Mouse (Mus musculus) stomach, embryonic 15.5 days (tissue): ENCODE data around the gene Herpud2. TPM values are rescaled to one million over a fixed set of nuclear protein-coding genes. Genes with fewer than 3 reads are reported as not detected.

Experiments
- ATAC-seq: fragments of 200-750 bp; cut with Nextera tagmentation; 2 replicates; pipeline ENCODE4 v1.8.0; 2017; ENCODE audit warnings: low read depth, moderate number of reproducible peaks, moderate TSS enrichment; ENCODE audit not compliant: insufficient read depth, low FRiP score
- H3K27ac ChIP-seq: fragments of 300-500 bp; sonication (generic); 2 replicates; pipeline ENCODE4 v1.5.1; 2015; ENCODE audit warnings: mild to moderate bottlenecking, inconsistent platforms
- H3K27me3 ChIP-seq: fragments of 300-500 bp; sonication (generic); replicated peaks from 2 replicates; pipeline ENCODE4 v1.6.1; 2015; ENCODE audit warnings: inconsistent platforms
- H3K36me3 ChIP-seq: fragments of 300-500 bp; sonication (generic); 2 replicates; pipeline ENCODE4 v1.6.1; 2015; ENCODE audit warnings: inconsistent platforms
- H3K4me1 ChIP-seq: fragments of 300-500 bp; sonication (generic); 2 replicates; pipeline ENCODE4 v1.6.1; 2015; ENCODE audit warnings: inconsistent platforms
- H3K4me2 ChIP-seq: fragments of 300-500 bp; sonication (generic); 2 replicates; pipeline ENCODE4 v1.6.1; 2015; ENCODE audit warnings: mild to moderate bottlenecking, inconsistent platforms
- H3K4me3 ChIP-seq: fragments of 300-500 bp; sonication (generic); replicated peaks from 2 replicates; pipeline ENCODE4 v1.5.1; 2015; ENCODE audit warnings: inconsistent platforms
- H3K9ac ChIP-seq: fragments of 300-500 bp; sonication (generic); 2 replicates; pipeline ENCODE4 v1.6.1; 2015; ENCODE audit warnings: inconsistent platforms
- H3K9me3 ChIP-seq: fragments of 300-500 bp; sonication (generic); 2 replicates; pipeline ENCODE4 v1.6.1; 2016; ENCODE audit warnings: inconsistent platforms
- WGBS: fragments of 180-500 bp; shearing (Covaris S2); methylation state at CpG from one replicate; pipeline ENCODE4 v1.1.7; 2015; 5-methylcytosine and 5-hydroxymethylcytosine counted together
- polyA plus RNA-seq: library from polyadenylated mRNA; unstranded; fragments of >200 nt; fragmentation: Nextera tagmentation; extraction: Ambion mirVana; gene quantifications from 2 replicates; pipeline ENCODE4 v1.2.1, GENCODE M21; 2015

Herpud2 gene
- polyA plus RNA-seq, 1 experiment from 2014 or later: 31.0 TPM

DNA sequence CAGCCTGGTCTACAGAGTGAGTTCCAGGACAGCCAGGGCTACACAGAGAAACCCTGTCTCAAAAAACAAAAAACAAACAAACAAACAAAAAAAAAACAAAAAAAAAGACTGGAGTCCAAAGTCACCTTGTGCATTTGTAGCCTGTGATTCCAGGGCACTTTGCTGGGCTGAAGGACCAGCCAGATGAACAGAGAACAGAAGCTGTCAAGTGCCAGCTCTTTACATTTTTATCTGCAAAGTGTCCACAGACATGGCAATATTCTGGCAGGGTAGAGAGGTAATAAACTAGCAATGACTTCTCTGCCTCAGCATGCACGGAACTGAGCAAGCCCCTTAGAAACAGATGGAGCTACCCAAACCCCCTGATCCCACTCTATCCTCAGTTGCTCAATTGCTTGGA is 75.1 kb downstream of the Herpud2 start:
- Histone ChIP-seq H3K9me3 (no peaks in the 10 kb centered on the region), H3K27me3 (no peaks in the 10 kb centered on the region), H3K27ac (no peak overlapping the region), H3K36me3 (no peaks in the 10 kb centered on the region), H3K4me2 (no peak overlapping the region), H3K9ac (no peak overlapping the region), H3K4me3 (no peak overlapping the region), H3K4me1 (no peaks in the 10 kb centered on the region)
- 77% methylated on average over 1 of the region's 1 CpGs for WGBS
- ATAC-seq: no peak

DNA sequence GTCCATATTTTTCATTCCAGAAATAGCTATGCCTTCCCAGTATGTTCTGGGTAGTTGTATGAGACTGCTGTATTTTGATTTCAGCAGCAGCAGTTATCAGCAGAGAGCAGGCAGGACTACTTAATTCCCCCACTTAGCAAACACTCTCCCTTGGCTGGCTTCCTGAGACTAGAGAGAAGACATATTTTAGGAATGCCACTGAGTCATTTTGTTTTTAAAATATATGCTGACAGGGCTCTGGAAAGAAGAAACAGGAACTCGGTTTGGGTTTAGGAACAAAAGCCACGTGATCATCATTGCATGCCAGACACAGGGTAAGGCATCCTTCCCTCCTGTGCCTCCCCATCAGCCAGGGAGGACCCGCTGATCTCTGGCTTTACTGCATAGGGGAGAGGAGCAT is 75.6 kb downstream of the Herpud2 start:
- no peaks in the 10 kb centered on the region for H3K4me1 ChIP-seq
- no peaks in the 10 kb centered on the region for H3K9me3 ChIP-seq
- H3K27me3 ChIP-seq: no peaks in the 10 kb centered on the region
- H3K4me3 ChIP-seq: no peak overlapping the region
- H3K9ac ChIP-seq: no peak overlapping the region
- 31% methylated on average over 3 of the region's 3 CpGs for WGBS
- peak; percentile 39; the same call in 1 of the 2 replicates for ATAC-seq
- no peaks in the 10 kb centered on the region for H3K36me3 ChIP-seq
- no peak overlapping the region for H3K27ac ChIP-seq
- no peak overlapping the region for H3K4me2 ChIP-seq

DNA sequence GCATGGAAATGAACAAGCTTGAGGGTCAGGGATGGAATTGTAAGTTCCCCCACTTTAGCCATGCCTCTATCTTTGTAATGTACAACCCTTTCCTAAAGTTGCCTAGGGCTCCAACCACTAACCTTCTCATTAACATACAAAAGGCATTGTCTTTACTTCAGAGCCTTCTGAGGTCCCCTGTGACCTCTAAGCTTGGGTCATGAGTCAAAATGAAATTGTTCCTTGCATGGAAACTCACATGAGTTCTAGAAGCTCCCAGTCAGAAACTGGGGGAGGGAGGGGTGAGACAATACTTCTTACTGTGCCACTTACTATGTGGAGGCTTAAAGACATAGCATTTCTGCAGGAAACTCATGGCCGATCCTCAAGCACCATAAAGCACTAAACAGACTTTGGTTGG is 79.0 kb downstream of the Herpud2 start:
- Histone ChIP-seq H3K9ac (no peak overlapping the region), H3K9me3 (no peaks in the 10 kb centered on the region), H3K36me3 (no peaks in the 10 kb centered on the region), H3K4me3 (no peak overlapping the region), H3K27me3 (no peaks in the 10 kb centered on the region), H3K27ac (no peak overlapping the region), H3K4me1 (no peaks in the 10 kb centered on the region), H3K4me2 (no peak overlapping the region)
- no peak for ATAC-seq
- WGBS: 89% methylated on average over 1 of the region's 1 CpGs

DNA sequence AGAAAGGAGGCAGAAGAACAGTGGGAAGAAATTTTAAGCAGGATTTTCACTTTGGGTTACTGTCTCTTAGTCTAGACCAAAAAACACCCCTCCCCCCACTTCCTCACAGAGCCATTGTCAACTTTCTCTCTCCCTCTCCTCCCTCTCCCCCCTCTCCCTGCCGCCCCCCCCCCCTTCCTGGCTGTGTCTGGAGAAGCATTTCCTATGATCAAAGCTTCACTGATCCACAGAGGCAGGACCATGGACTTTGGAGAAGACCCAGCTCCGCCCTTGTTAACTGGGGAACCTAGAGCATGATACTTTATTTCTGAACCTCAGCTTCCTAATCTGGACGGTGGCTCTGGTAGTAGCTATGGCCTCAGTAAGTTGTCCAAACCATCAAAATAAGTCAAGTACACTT is 92.9 kb downstream of the Herpud2 start:
- Histone ChIP-seq H3K9ac (no peak overlapping the region), H3K4me1 (no peaks in the 10 kb centered on the region), H3K4me2 (no peak overlapping the region), H3K36me3 (no peaks in the 10 kb centered on the region), H3K27ac (no peak overlapping the region), H3K4me3 (no peak overlapping the region), H3K9me3 (no peaks in the 10 kb centered on the region), H3K27me3 (no peaks in the 10 kb centered on the region)
- 57% methylated on average over 2 of the region's 3 CpGs for WGBS
- ATAC-seq: no peak

Other genes with a start within 250 kb of the Herpud2 start
- not detected in 2 replicates for gene Gm10181, start 62.4 kb downstream of the Herpud2 start, polyA plus RNA-seq
- gene Sept7, start 100.6 kb upstream of the Herpud2 start, polyA plus RNA-seq: 259 and 263 TPM in 2 replicates